Mouse (Mus musculus) 3T3-L1 (cell line): ENCODE measurements around the gene B3galnt2.
"Not testable (repeated sequence)": the region's sequence is repeated elsewhere in the genome, so short reads cannot be mapped to it uniquely, and the experiment has no call there.

Experiments
- DNase-seq: peaks from one replicate; pipeline ENCODE4 v3.0.0-alpha.2; 2015; ENCODE audit warnings: low read depth, low spot score

Gene B3galnt2

DNA sequence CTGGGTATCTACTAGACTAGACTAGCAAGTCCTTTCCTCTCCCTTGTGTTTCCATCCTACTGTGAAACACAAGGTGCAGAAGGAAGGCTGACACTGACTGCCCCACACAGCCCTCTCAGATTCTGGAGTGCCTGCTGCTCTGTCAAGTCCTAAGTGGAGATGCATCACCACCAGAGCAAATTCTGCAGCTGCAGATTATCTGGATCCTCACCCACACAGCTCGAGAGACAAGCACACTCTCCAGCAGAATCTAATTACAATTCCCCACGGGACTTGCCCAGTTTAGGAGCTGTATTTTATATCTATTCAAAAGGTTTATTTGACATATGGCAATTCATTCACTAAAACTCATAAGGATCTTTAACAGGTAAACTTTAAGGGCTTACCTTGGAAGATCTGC is 51.8 kb downstream of the B3galnt2 start:
- no peak for DNase-seq

DNA sequence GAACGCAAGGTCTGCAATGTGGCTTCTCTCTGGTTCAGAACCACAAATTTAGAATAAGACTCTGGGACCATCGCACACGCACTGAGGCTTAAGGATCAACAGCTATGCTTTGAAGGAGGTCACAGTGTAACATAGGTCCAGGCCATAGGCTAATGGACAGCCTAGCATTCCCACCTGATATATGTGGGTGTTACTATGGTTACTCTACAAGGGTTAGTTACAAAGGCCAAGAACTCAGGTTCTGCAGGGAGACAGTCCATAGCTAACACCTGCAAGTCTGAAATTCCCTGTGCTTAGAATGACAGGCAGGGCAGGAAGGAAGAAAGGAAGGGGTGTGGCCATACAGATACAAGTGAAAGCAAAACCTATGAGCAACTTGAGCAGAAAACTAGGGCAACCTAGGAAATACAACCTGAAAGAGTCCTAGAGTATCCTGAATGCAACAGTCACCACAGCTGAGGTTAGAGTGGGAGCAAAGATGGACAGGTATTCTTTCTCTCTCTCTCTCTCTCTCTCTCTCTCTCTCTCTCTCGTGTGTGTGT is 57.3 kb downstream of the B3galnt2 start:
- no peak for DNase-seq

DNA sequence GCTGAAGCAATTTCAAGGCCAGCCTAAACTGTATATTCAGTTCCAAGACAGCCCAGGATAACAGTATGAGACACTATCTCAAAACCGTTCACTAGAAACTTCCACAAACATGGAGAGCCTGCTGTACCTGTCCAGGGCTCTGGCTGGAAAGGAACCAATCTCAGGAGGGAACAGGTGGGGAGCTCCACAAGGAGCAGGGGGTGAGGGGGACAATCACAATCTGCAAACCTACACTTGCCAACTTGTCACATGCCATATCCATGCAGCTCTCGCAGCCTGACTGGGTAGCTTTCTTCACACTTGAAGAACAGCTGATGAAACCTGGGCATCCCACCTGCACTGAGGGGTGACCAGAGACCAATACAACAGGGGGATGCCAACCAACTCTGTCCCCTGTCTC is 59.7 kb downstream of the B3galnt2 start:
- no peak for DNase-seq

DNA sequence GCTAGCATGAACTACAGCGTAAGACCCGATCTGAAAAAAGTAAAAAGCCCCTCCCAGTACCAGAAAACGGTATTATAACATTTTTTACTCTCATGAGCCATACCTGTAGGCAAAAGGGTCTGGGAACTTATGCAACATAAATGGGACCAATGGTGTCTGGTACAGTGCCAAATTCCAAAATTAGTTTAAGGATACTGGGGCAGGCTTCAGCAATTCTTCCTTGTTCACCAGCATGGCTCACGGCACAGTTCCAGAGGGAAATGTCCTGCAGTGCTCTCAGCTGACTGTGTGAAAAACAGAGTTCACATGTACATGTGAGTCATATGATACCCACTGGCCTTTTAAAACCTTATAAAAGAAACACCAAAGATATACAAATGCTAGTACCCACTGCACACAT is 60.3 kb downstream of the B3galnt2 start:
- DNase-seq = no peak

DNA sequence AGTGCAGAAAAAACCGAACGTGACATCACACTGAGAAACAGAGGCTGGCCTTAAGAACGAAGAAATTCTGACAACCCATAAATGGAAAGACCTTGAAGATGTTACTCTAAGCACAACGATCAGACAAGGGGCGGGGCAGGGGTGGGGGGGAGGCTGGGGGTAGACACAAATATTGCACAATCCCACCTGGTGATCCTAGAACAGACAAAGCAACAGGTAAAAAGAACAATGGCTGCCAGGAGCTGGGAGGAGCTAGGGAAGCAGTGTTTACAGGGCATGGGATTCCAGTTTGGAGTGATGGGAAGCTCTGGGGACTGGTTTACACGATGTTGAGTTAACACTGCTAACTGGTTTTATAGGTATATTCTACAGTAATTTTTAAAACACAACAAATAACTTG is 61.3 kb downstream of the B3galnt2 start:
- DNase-seq = no peak

DNA sequence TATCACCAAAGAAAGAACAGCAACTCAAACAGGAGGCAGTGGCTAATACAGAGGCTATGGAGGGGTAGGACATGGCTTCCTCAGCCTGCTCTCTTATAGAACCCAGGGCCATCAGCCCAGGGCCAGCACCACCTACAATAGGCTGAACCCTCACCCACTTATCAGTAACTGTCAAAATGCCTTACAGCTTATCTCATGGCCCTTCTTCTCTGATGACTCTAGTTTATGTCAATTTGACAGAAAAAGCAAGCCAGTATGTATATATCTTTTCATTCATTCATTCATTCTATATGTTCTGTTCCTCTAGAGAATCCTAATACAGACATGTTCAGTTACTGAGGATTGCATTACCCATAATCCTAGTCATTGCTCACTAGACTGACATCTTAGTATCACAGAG is 64.0 kb downstream of the B3galnt2 start:
- no peak for DNase-seq

DNA sequence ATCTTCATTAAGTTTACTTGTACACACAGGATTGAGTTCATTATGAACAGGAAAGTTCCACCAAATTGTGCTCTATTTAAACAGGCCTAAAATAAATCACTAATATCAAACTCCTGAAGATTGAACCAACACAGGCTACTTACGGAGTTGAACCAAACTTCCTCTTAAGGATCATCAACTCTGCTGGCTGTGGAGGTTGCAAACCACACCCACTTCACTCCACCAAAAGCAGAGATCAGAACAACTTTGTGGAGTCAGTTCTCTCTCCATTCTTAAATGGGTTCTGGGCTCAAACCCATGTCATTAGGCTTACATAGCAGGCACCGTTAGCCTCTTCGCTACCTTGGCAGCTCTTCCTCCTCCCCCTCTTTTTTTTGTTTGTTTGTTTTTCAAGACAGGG is 64.6 kb downstream of the B3galnt2 start:
- DNase-seq = no peak

DNA sequence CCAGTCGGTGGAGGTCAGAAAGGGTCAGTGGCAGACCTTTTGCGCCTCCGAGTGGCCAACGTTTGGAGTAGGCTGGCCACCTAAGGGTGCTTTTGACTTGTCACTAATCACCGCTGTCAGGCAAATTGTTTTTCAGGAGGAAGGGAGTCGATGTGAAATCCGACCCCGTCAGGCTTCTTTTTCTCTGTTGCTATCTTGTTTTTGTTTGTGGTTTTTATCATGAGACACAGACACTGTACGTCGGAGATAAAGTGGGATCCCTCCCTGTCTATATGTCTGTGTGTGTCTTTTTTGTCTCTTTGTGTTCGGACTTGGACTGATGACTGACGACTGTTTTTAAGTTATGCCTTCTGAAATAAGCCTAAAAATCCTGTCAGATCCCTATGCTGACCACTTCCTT is 67.1 kb downstream of the B3galnt2 start:
- DNase-seq = not testable (repeated sequence)

DNA sequence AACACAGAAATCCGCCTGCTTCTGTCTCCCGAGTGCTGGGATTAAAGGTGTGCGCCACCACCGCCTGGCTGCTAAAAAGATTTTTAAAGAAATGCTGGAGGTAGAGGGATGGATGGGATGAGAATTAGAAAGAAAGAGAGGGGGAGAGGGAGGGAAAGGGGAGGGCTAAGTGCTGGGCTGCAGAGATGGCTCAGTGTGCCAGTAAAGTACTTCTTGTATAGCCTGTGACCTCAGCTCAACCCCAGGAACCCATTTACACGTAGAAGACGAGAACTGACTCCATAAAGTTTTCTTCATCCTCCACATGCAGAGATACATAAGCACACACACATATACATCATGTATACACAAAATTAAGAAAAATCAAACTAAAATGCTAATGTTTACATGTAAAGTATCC is 71.3 kb downstream of the B3galnt2 start:
- DNase-seq = no peak

DNA sequence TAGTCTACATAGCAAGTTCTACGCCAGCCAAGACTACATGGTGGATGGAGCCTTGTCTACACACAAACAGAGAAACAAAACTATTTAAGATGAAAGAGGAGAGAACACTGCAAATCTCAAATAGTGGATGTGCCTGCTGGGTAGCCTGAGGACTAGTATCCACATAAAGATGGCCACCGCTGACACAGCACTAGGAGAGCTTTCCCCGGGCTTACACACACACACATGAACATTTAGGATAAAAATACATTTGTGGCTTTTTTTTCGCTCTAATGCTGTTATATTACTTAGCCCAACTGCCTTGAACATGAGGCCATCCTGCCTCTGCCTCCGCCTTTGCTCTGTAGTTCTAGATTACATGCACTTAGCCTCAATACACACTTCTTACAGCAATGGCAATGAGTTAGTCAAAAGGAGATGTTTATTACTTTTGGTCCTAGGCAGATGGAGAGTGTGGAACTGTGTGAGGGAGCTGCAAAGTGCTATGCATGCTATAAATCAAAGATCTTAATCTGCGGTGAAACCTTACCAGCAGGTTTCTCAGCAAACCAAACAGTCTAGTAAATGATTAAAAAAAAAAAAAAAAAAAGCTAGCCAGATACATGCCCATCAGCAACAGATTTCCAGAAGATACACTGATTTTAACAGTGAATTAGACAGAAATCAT is 72.0 kb downstream of the B3galnt2 start:
- no peak for DNase-seq

DNA sequence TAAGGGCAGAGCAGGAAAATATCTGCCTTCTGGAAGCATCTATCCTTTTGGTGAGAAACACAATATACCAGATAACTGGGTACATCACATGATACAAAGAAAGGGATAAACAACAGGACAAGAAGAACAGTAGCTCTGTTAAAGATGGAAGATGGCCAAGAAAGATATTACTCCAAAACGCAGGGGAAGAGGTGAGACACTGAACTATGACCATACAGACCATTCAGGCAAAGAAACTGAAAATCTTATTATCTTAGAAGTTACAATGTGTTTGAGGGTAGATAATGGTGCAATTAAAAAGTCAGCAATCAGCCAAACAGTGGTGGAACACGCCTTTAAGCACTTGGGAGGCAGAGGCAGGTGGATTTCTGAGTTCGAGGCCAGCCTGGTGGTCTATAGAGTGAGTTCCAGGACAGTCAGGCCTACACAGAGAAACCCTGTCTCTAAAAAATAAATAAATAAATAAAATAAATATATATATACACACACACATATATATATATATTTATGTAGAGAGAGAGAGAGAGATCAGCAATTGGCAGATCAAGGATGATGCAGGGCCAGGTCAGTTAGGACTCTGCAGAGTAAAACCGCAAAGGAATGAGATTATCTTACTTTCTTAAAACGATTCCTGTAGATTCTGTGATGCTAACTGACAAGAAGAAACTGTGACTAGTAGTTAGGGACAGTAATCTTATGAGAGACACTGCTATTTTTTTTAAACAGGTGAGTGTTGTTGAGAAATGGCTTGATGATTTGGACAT is 79.2 kb downstream of the B3galnt2 start:
- no peak for DNase-seq

DNA sequence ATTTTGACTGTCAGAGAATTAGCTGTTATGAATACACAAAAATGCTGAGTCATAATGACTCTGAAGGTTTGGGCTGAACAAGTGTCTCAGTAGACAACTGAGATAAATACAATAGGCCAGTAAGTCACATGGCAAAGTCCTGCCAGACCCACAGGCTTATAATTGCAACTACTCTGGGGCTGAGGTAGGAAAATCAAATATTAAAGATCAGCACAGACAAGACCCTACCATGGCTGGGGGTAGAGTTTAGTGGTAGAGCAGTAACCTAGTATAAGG is 79.7 kb downstream of the B3galnt2 start:
- peak; percentile 57 for DNase-seq

DNA sequence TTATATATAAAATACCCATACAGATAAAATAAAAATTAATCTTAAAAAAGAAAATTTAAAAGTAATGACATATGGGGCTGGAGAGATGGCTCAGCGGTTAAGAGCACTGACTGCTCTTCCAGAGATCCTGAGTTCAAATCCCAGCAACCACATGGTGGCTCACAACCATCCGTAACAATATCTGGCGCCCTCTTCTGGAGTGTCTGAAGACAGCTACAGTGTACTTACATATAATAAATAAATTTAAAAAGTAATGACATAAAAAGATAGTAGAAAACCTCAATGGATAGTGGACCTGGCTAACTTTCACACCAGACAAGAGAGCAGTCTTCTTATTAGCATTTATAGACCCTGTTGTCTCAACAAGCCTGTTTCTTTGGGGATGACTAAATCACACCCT is 81.1 kb downstream of the B3galnt2 start:
- DNase-seq = not testable (repeated sequence)

DNA sequence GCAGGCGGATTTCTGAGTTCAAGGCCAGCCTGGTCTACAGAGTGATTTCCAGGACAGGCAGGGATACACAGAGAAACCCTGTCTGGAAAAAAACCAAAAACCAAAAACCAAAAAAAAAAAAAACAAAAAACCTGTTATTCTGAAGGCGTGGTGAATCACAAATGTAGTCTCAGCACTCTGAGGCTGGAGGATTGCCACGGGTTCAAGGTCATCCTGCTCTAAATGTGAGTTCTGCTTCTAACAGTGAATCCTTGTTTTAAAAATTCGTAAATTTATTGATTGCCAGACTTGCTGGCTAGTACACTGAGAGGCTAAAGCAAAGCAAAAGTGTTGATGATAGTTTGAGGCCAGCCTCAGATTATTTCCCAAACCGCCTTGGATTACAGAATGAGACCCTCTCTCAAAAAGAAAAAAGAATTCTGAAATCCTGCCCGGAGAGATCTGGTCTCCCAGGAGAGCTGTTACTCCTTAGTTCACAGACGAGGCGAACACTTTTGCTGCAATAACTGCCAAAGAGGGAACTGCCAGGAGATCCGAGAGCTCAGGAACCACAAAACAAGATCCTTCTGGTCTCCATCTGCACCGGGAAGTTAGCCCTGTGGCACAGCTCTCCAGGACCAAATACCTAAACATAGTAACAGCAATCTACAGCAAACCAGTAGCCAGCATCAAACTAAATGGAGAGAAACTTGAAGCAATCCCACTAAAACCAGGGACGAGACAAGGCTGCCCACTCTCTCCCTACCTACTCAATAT is 81.8 kb downstream of the B3galnt2 start:
- DNase-seq = peak; percentile 38

DNA sequence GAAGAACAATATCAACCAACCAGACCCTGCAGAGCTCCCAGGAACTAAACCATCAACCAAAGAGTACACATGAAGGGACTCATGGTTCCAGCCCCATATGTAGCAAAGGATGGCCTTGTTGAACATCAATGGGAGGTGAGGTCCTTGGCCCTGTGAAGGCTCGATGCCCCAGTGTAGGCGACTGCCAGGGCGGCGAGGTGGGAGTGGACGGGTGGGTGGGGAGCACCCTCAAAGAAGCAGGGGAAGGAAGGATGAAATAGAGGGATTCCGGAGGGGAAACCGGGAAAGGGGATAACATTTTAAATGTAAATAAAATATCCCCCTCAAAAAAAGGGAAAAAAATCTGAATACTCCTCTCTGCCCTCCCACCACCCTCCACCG is 84.6 kb downstream of the B3galnt2 start:
- peak; percentile 39 for DNase-seq

DNA sequence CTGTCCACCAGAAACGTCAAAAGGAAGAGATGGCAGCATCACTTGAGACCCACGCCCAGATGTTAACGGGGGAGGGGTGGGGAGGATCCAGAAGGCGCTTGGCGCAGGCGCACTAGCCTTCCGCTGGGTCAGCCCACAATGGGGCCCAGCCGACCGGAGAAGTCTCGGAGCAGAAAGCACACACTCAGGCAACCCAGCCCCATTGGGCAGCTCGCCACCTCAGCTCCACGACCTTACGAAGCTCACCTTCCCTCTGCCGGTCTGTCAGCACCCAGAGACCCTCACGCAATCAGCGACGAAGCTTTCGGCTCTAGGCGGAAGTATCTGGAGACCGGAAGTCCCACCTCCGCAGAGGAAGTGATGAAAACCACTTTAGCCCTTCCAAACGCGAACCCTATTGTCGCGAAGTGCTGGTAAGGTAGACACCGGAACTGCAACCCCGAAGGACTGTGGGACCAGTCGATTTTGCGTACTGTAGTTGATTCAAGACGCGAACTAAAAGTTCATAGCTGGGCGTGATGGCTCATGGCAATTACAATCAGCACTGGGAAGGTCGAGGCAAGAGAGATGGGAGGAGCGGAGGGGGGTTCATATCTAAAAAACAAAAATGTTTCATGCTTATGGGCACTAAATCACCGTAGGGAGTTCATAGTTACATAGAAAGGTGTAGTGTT is 85.2 kb downstream of the B3galnt2 start, which contains the start of gene Tbce:
Gene Tbce, minus strand, starts transcription at position 347 of the 674 bp plus-strand sequence.
- peak; percentile 92 for DNase-seq

DNA sequence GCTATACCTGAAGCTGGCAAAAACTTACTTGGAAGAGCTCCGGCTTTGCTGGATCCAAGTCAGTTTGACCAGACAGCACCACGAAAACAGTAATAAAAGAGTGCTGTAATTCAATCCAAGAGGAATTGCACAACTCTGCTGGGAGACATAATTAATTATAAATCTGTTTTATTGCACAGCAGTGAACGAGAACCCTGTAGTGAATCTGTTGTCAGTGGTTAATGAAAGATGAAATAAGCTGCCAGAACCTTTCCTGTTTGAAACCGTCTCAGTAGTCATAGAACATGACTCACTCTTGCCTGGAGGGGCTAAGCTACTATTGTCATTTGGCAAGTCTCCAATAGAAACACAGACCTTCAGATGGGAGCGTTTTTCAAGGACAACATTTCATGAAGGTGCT is 85.9 kb downstream of the B3galnt2 start:
- peak; percentile 89 for DNase-seq

DNA sequence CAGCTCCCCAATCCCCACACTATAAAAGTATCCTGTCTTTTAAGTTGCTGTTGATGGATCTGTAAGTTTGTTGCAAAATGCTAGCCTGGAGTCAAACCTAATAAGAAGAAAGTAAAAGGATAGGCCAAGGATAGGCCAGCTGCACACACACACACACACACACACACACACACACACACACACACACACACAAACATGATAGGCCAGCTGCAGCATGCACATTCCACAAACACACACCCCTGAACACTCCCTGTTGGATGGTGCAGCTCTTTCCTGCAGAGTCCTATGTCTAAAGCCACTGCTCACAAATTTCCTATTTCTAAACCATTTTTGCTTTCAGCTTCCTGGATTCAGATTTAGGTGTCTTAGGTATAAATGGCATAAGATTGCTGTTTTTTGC is 89.6 kb downstream of the B3galnt2 start:
- no peak for DNase-seq

DNA sequence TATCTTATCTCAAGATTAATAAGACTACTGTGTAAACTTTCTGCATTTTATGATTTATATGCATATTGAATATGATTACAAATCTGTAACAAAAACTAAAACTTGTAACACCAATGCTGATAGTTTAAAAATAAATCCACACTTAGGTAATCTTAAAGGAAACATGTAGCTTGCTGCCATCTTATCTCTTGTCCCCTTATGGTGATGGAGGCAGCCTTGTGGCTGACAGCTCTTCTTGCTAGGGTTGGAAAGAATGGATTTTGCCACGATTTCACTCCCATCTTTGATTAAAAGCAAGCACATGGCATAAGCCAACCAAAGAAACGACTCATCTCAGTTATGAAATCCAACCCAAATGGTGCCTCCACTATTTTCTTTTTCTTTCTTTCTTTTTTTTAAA is 90.3 kb downstream of the B3galnt2 start:
- DNase-seq = no peak
